Mouse (Mus musculus) hindbrain, embryonic 13.5 days (tissue): Measurements from ENCODE around the gene Fbxw13. TPM values are rescaled to one million over a fixed set of nuclear protein-coding genes. Genes with fewer than 3 reads are reported as not detected.
"Not testable (repeated sequence)": the region's sequence is repeated elsewhere in the genome, so short reads cannot be mapped to it uniquely, and the experiment has no call there.

Experiments used
- ATAC-seq: fragments of 200-750 bp; cut with Nextera tagmentation; 2 replicates; pipeline ENCODE4 v1.8.0; 2017; ENCODE audit warnings: moderate TSS enrichment; ENCODE audit not compliant: low FRiP score
- H3K27ac ChIP-seq: fragments of 300-500 bp; sonication (generic); 2 replicates; pipeline ENCODE4 v1.5.1; 2015; ENCODE audit warnings: inconsistent platforms, mild to moderate bottlenecking, moderate library complexity
- H3K27me3 ChIP-seq: fragments of 300-500 bp; sonication (generic); 2 replicates; pipeline ENCODE4 v1.6.1; 2015; ENCODE audit warnings: mild to moderate bottlenecking, inconsistent platforms
- H3K36me3 ChIP-seq: fragments of 300-500 bp; sonication (generic); 2 replicates; pipeline ENCODE4 v1.6.1; 2015; ENCODE audit warnings: mild to moderate bottlenecking, inconsistent platforms
- H3K4me1 ChIP-seq: fragments of 300-500 bp; sonication (generic); replicated peaks from 2 replicates; pipeline ENCODE4 v1.6.1; 2015; ENCODE audit warnings: inconsistent platforms
- H3K4me2 ChIP-seq: fragments of 300-500 bp; sonication (generic); 2 replicates; pipeline ENCODE4 v1.6.1; 2015; ENCODE audit warnings: inconsistent platforms, mild to moderate bottlenecking, moderate library complexity
- H3K4me3 ChIP-seq: fragments of 300-500 bp; sonication (generic); 2 replicates; pipeline ENCODE4 v1.5.1; 2015; ENCODE audit warnings: mild to moderate bottlenecking, inconsistent platforms
- H3K9ac ChIP-seq: fragments of 300-500 bp; sonication (generic); 2 replicates; pipeline ENCODE4 v1.6.1; 2015; ENCODE audit warnings: mild to moderate bottlenecking, inconsistent platforms
- H3K9me3 ChIP-seq: fragments of 300-500 bp; sonication (generic); 2 replicates; pipeline ENCODE4 v1.6.1; 2016; ENCODE audit warnings: inconsistent platforms
- WGBS: fragments of 180-500 bp; shearing (Covaris S2); methylation state at CpG from one replicate; pipeline ENCODE4 v1.1.7; 2015; 5-methylcytosine and 5-hydroxymethylcytosine counted together
- polyA plus RNA-seq: library from polyadenylated mRNA; unstranded; fragments of >200 nt; fragmentation: Nextera tagmentation; extraction: Ambion mirVana; gene quantifications from 2 replicates; pipeline ENCODE4 v1.2.1, GENCODE M21; 2015

The Fbxw13 gene
- not detected in 2 replicates for polyA plus RNA-seq

DNA sequence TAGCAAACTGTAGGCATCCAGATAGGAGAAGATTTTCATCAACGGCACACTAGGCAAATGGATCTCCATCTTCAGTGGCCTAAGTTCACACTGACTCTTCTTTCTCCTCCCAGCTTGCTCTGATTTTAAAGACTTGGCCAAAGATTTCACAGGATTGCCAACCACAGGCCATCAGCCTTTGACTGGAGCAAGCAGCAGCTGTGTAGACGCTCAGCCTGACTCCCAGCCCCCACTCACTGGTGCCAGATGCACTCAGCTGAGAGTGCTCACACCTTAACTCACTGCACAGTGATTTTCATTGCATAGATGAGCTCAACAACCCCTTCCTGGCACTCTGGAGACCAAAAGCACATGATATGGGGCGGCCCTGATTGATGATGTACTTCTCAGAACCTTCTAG is at the start of gene Fbxw13:
TSS of gene Fbxw13 (minus strand) at position 101 of the 400 bp plus-strand sequence.
- H3K4me1 ChIP-seq, H3K36me3 ChIP-seq, H3K4me2 ChIP-seq, H3K27ac ChIP-seq, H3K9ac ChIP-seq, ATAC-seq, H3K27me3 ChIP-seq, H3K4me3 ChIP-seq, H3K9me3 ChIP-seq: not testable (repeated sequence)
- 84% methylated on average over 3 of the region's 3 CpGs for WGBS

DNA sequence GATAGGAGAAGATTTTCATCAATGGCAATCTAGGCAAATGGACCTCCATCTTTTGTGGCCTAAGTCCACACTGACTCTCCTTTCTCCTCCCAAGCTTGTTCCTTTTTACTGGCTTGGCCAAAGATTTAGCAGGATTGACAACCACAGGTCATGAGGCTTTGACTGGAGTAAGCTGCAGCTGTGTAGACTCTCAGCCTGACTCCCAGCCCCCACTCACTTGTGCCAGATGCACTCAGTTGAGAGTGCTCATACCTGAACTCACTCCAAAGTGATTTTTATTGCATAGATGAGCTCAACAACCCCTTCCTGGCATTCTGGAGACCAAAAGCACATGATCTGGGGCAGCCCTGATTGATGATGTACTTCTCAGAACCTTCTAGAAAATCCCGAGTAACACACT is 38.9 kb upstream of the Fbxw13 start, which contains the start of gene Fbxw20:
TSS of gene Fbxw20 (minus strand) at position 101 of the 400 bp plus-strand sequence.
- no peaks in the 10 kb centered on the region for H3K27me3 ChIP-seq
- H3K9ac ChIP-seq = no peak within 1 kb of the TSS
- H3K36me3 ChIP-seq = no peaks in the 10 kb centered on the region
- no peak within 1 kb of the TSS for H3K27ac ChIP-seq
- H3K4me2 ChIP-seq = no peak within 1 kb of the TSS
- ATAC-seq = no peak
- H3K4me1 ChIP-seq = no peaks in the 10 kb centered on the region
- H3K9me3 ChIP-seq = no peaks in the 10 kb centered on the region
- H3K4me3 ChIP-seq = no peak within 1 kb of the TSS
- 89% methylated on average over 1 of the region's 1 CpGs for WGBS

DNA sequence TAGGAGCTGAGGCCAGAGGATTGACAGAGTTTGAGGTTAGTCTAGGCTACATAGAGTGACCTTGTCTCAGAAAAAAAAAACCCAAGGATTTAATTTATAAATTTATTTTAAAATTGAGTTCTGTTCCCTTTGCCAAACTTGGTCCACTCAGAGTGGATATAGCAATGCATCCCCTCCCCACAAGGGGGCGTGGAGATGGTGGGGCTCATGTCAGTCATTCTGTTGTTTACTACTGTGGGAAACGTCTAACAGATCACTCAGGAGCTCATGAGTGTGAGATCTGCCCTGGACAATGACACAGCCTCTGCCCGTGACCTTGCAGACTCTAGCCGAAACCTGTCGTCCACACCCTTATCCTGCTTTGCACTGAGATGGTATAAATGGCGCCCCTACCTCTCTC is 22.7 kb upstream of the Fbxw13 start:
- H3K9ac ChIP-seq = no peak overlapping the region
- no peaks in the 10 kb centered on the region for H3K4me1 ChIP-seq
- whole genome bisulfite sequencing = 66% methylated on average over 6 of the region's 6 CpGs
- no peaks in the 10 kb centered on the region for H3K36me3 ChIP-seq
- H3K27ac ChIP-seq = no peak overlapping the region
- H3K27me3 ChIP-seq = no peaks in the 10 kb centered on the region
- H3K4me2 ChIP-seq = no peak overlapping the region
- H3K4me3 ChIP-seq = no peak overlapping the region
- ATAC-seq = no peak
- H3K9me3 ChIP-seq = no peaks in the 10 kb centered on the region

DNA sequence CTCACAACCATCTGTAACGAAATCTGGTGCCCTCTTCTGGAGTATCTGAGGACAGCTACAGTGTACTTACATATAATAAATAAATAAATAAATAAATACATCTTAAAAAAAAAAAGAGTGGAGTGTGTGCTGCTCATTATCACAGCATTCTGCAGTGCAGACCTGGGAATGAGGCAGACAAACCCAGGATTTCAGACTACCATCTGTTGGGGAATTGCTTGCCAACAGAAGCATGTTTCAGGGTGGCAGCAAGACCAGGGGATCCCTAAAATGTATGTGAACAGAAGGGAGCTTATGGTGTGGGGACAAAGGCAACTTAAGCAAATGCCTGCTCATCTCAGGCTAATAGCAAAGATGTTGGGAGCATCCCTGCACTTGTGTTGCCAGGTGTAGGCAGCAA is 5.6 kb upstream of the Fbxw13 start:
- not testable (repeated sequence) for ATAC-seq, H3K27me3 ChIP-seq, H3K4me1 ChIP-seq, H3K4me3 ChIP-seq, H3K27ac ChIP-seq, H3K36me3 ChIP-seq, H3K9me3 ChIP-seq, H3K9ac ChIP-seq, H3K4me2 ChIP-seq
- 57% methylated on average over 1 of the region's 1 CpGs for WGBS

DNA sequence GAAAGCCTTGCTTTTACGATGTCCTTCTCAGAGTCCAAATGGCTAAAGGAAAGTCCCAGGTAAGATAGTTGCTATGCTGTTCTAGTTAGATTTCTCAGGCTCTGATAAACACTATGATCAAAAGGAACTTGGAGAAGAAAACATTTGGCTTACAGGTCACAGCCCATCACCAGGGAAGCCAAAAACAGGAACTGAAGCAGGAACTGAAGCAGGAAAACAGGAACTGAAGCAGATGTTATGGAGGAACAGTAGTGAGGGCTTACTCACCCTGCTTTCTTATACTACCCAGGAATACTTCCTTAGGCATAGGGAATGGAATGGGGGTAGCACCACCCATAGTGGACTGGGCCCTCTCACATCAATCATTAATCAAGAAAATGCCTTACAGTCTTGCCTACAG is 4.6 kb upstream of the Fbxw13 start:
- Histone ChIP-seq H3K9me3 (no peaks in the 10 kb centered on the region), H3K27ac (no peak overlapping the region), H3K9ac (no peak overlapping the region), H3K4me2 (no peak overlapping the region), H3K27me3 (no peaks in the 10 kb centered on the region), H3K4me3 (no peak overlapping the region), H3K36me3 (no peaks in the 10 kb centered on the region), H3K4me1 (no peaks in the 10 kb centered on the region)
- WGBS = 89% methylated on average over 1 of the region's 1 CpGs
- no peak for ATAC-seq

DNA sequence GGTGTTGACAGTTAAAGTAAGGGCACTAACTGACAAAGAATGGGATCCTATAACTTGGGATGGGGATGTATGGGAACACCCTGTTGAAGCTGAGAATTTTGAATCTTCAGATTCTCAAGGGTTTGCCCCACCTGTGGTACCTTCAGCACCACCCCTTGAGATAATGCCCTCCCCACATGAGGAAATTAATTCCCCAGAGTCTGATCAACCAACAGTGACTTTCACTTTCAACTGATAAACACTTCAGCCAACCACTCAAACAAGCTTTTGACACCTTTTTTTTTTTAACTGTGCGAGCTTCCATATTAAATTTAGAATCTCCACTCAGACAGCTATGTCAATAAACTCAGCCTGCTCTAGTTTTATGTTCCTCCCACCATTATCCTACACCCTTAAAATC is 3.6 kb upstream of the Fbxw13 start:
- Histone ChIP-seq H3K4me1 (no peaks in the 10 kb centered on the region), H3K27ac (no peak overlapping the region), H3K27me3 (no peaks in the 10 kb centered on the region), H3K9me3 (no peaks in the 10 kb centered on the region), H3K36me3 (no peaks in the 10 kb centered on the region), H3K4me3 (no peak overlapping the region), H3K4me2 (no peak overlapping the region), H3K9ac (no peak overlapping the region)
- ATAC-seq = no peak
- 76% methylated on average over 1 of the region's 1 CpGs for WGBS

DNA sequence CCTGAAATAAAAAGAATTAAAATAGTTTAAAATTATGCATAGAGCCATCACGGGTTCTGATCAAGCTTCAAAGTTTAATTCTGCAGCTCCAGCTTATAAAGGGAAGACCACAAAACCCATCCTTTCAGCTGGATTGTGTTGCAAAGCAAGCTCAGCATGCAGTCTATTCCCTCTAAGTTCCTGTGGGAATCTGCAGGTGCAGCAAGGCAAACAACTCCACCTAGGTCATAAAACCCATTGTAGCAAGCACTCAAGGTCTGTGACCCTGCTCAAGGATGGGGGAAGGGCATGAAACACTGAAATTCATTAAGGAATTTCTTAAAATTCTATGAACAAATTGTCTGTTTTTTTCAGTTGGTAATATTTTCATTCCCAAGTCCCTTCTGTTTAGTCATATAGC is 18.6 kb downstream of the Fbxw13 start:
- Histone ChIP-seq H3K27me3 (no peaks in the 10 kb centered on the region), H3K36me3 (no peaks in the 10 kb centered on the region), H3K9ac (no peak overlapping the region), H3K4me3 (no peak overlapping the region), H3K4me2 (no peak overlapping the region), H3K27ac (no peak overlapping the region), H3K4me1 (no peaks in the 10 kb centered on the region), H3K9me3 (0 out of 2 replicates have a peak, but pooled peaks cover 4% of the 10 kb centered on the region)
- 86% methylated on average over 1 of the region's 1 CpGs for WGBS
- no peak for ATAC-seq

DNA sequence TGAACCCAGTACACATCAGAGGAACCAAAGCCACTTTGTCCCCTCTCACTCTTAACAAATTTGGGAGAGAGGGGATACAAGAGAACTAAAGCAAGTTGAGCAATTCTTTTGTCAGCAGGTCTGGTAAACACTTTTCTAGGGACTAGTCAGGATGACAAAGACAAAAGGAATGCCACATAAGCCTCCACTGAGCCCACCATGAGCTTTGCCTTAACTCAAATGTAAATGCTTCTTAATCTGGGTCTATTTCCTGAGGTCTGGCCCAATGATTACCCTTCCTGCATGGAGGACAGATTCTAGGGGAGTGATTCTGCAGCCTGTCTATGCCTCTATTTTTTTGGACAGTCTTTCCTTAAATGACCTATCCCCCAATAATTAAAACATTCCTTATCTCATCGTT is 19.5 kb downstream of the Fbxw13 start:
- no peaks in the 10 kb centered on the region for H3K27me3 ChIP-seq
- no peak overlapping the region for H3K4me2 ChIP-seq
- 93% methylated on average over 1 of the region's 1 CpGs for WGBS
- H3K4me3 ChIP-seq = no peak overlapping the region
- H3K27ac ChIP-seq = no peak overlapping the region
- H3K9me3 ChIP-seq = 0 out of 2 replicates have a peak, but pooled peaks cover 4% of the 10 kb centered on the region
- no peaks in the 10 kb centered on the region for H3K36me3 ChIP-seq
- H3K4me1 ChIP-seq = no peaks in the 10 kb centered on the region
- no peak overlapping the region for H3K9ac ChIP-seq
- no peak for ATAC-seq

DNA sequence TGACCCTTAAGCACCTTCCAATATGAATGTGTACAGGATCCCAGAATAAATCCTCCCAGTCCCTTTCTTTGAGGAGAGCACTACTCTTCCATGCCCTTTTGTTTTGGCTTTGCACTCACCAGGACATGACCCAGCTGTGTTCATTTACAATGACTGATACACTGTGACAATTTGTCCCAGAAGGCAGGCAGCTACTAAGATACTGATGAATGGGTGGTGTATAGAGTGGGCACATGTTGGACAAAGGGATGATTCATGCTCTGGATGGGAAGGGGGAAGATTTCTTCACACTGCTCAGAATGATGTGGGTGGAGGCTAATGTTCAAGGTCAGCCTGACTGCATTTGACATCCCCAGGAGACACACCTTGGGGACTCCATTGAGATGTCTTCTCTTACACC is 28.5 kb downstream of the Fbxw13 start:
- no peaks in the 10 kb centered on the region for H3K4me1 ChIP-seq
- no peak for ATAC-seq
- H3K27me3 ChIP-seq = no peaks in the 10 kb centered on the region
- no peak overlapping the region for H3K4me3 ChIP-seq
- H3K36me3 ChIP-seq = no peaks in the 10 kb centered on the region
- no peak overlapping the region for H3K9ac ChIP-seq
- H3K9me3 ChIP-seq = peaks cover 4% of the 10 kb centered on the region
- H3K4me2 ChIP-seq = no peak overlapping the region
- no peak overlapping the region for H3K27ac ChIP-seq

DNA sequence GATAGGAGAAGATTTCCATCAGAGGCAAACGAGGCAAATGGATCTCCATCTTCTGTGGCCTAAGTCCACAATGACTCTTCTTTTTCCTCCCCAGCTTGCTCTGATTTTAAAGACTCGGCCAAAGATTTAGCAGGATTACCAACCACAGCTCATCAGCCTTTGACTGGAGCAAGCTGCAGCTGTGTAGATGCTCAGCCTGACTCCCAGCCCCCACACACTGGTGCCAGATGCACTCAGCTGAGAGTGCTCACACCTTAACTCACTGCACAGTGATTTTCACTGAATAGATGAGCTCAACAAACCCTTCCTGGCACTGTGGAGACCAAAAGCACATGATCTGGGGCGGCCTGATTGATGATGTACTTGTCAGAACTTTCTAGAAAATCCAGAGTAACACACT is 33.8 kb downstream of the Fbxw13 start, which contains the start of gene Fbxw21:
TSS of gene Fbxw21 (minus strand) at position 101 of the 400 bp plus-strand sequence.
- ATAC-seq = no peak
- no peak within 1 kb of the TSS for H3K4me2 ChIP-seq
- H3K4me1 ChIP-seq = no peaks in the 10 kb centered on the region
- H3K4me3 ChIP-seq = no peak within 1 kb of the TSS
- H3K36me3 ChIP-seq = no peaks in the 10 kb centered on the region
- H3K9me3 ChIP-seq = no peaks in the 10 kb centered on the region
- no peak within 1 kb of the TSS for H3K9ac ChIP-seq
- no peak within 1 kb of the TSS for H3K27ac ChIP-seq
- no peaks in the 10 kb centered on the region for H3K27me3 ChIP-seq
- WGBS = 81% methylated on average over 3 of the region's 3 CpGs

DNA sequence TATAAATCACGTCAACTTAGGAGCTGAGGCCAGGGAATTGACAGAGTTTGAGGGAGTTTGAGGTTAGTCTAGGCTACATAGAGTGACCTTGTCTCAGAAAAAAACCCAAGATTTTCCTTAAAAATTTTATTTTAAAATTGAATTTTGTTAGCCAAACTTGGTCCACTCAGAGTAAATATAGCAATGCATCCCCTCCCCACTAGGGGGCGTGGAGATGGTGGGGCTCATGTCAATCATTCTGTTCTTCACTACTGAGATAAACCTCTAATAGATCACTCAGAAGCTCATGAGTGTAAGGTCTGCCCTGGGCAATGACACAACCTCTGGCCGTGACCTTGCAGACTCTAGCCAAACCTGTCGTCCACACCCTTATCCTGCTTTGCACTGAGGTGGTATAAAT is 55.4 kb downstream of the Fbxw13 start:
- ATAC-seq, H3K4me2 ChIP-seq, H3K4me1 ChIP-seq, H3K27me3 ChIP-seq, H3K27ac ChIP-seq, H3K4me3 ChIP-seq, H3K36me3 ChIP-seq, H3K9me3 ChIP-seq, H3K9ac ChIP-seq: not testable (repeated sequence)
- WGBS = 69% methylated on average over 4 of the region's 4 CpGs

DNA sequence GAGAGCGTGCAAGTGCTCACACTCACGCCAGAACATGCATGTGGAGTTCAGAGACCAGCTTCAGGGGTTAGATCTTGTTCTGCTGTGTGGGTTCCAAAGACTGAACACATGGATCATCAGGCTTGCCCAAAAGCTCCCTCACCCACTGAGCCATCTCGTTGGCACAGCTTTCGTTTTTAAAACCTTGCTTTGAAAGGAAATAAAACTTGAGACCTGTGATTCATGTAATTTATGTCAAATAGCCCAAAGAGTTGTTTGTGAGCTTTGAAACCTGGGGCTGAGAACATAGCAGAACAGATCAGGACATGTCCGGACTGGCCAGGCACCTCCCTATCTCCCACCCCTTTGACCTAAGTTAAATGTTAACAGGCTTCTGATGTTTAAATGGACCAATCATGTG is 65.7 kb downstream of the Fbxw13 start:
- ATAC-seq = no peak
- Histone ChIP-seq H3K4me1 (no peaks in the 10 kb centered on the region), H3K27ac (no peak overlapping the region), H3K4me3 (no peak overlapping the region), H3K27me3 (no peaks in the 10 kb centered on the region), H3K4me2 (no peak overlapping the region), H3K36me3 (no peaks in the 10 kb centered on the region), H3K9ac (no peak overlapping the region), H3K9me3 (no peaks in the 10 kb centered on the region)
- 94% methylated on average over 5 of the region's 5 CpGs for WGBS
